Mouse (Mus musculus) fat pad, adult 2 months (tissue): Measurements from ENCODE around the gene Sorl1.

Source experiments
- DNase-seq: peaks from one replicate; pipeline ENCODE4 v3.0.0-alpha.2; 2011; ENCODE audit warnings: low read depth, low spot score; ENCODE audit errors: extremely low read depth

Sorl1 gene

GRCm38 (mm10) chr9:42123204-42123603 is 893 bp downstream of the Sorl1 start:
- DNase-seq: no peak

GRCm38 (mm10) chr9:42122441-42122840 is 1.7 kb downstream of the Sorl1 start:
- DNase-seq: no peak

- no peak for DNase-seq
These were observed 2.3 kb downstream of the Sorl1 start for GRCm38 (mm10) chr9:42121631-42122354.

GRCm38 (mm10) chr9:42116418-42117056 is 7.6 kb downstream of the Sorl1 start:
- no peak for DNase-seq

GRCm38 (mm10) chr9:42115078-42115477 is 9.0 kb downstream of the Sorl1 start:
- DNase-seq: no peak

- no peak for DNase-seq
These were observed 10.8 kb downstream of the Sorl1 start for GRCm38 (mm10) chr9:42113316-42113715.

- no peak for DNase-seq
These were observed 11.4 kb downstream of the Sorl1 start for GRCm38 (mm10) chr9:42112691-42113090.

GRCm38 (mm10) chr9:42111256-42111655 is 12.8 kb downstream of the Sorl1 start:
- DNase-seq: no peak

GRCm38 (mm10) chr9:42109837-42110451 is 14.2 kb downstream of the Sorl1 start:
- peak; percentile 91 for DNase-seq

GRCm38 (mm10) chr9:42109131-42109530 is 15.0 kb downstream of the Sorl1 start:
- DNase-seq: no peak

- DNase-seq: no peak
These were observed 15.6 kb downstream of the Sorl1 start for GRCm38 (mm10) chr9:42108369-42108951.

- DNase-seq: no peak
These were observed 17.0 kb downstream of the Sorl1 start for GRCm38 (mm10) chr9:42107062-42107461.

GRCm38 (mm10) chr9:42106305-42106704 is 17.8 kb downstream of the Sorl1 start:
- no peak for DNase-seq

- DNase-seq: no peak
These were observed 20.6 kb downstream of the Sorl1 start for GRCm38 (mm10) chr9:42103546-42103945.

GRCm38 (mm10) chr9:42102013-42102412 is 22.1 kb downstream of the Sorl1 start:
- DNase-seq: no peak

GRCm38 (mm10) chr9:42101266-42101665 is 22.8 kb downstream of the Sorl1 start:
- no peak for DNase-seq

- no peak for DNase-seq
These were observed 23.4 kb downstream of the Sorl1 start for GRCm38 (mm10) chr9:42100618-42101210.

- no peak for DNase-seq
These were observed 25.5 kb downstream of the Sorl1 start for GRCm38 (mm10) chr9:42098474-42099121.

- DNase-seq: no peak
These were observed 26.2 kb downstream of the Sorl1 start for GRCm38 (mm10) chr9:42097731-42098473.
